Mouse (Mus musculus): Measurements from ENCODE around the gene Lrsam1.

- TF ChIP-seq POLR2A (IDR thresholded peaks at IDR 0.05; ENCODE audit: borderline replicate concordance, insufficient read depth, low read length) = no peak
- no peak for TF ChIP-seq CTCF (IDR thresholded peaks at IDR 0.05; ENCODE audit: borderline replicate concordance, insufficient read depth, low read depth, low read length)
Measured at GRCm38 (mm10) chr2:32997081-32997480, 35.7 kb upstream of the Lrsam1 start.

Data from cerebellum, adult 2 months (tissue).